Mouse (Mus musculus) T-helper 17 cell (primary cell): ENCODE measurements around the gene Lrrfip1.

Experiments used
- in situ Hi-C, 2 experiments: fragments of 300-600 bp; cut with MboI, MseI; formaldehyde crosslinking; loops; 1 replicate in 1 of 2; 2 replicates in 1 of 2; pipeline ENCODE4 v1.15.1; 2025; ENCODE audit warnings: high pct_unique_total_duplicates in 2 of 2

Gene Lrrfip1

DNA sequence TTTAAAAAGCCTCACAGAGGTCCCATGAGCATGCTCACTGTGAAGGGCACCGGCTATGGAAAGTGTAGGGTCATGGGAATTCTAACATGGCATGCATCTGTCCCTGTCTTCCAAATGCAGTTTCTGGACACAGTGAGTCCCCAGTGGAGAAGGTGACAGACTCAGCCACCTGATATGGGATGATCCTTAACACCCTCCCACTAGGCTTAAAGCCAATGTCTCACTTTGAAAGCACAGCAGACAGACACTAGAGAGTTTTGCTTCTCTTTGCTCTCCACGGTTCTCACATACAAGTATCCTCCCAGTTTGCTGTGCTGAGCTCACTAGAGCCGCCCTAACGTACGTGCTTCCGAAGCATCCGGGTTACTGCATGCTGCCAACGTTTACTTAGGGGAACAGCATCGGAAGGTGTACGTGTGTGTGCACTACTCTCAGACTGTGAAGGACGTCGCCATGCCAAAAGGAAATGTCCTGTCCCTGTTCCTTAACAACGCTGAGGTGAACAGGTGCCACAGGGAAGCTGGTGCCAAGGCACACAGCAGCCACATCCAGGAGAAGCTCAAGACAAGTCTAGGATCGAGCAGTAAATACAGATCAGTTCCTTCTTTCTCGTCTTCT, 104.9 kb downstream of the Lrrfip1 start:
- in situ Hi-C loops = loop anchor here in 1 of 2 experiments (5.0 kb wide), 1 partner anchor 126 kb away; no protein-coding TSS in a partner anchor

DNA sequence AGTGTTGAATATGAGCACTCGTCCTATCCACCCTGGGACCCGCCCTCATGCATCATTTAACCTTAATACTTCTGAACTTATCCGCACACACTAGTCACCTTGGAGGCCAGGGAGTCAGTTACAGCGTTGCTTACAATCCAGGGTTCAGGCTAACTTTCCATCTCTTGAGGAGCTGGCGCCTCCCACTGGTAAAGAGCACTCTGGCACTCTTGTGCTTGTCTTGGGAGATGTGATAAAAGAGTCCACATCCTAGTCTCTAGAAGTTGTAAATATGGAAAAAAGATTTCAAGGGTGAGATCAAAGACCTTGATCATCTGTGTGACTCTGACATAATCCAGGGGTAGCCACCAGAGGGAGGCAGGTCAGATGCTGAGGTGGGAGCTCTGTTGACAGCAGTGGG, 109.0 kb downstream of the Lrrfip1 start:
- in situ Hi-C loops = loop anchor here in 1 of 2 experiments (5.0 kb wide), 1 partner anchor 125 kb away; no protein-coding TSS in a partner anchor

DNA sequence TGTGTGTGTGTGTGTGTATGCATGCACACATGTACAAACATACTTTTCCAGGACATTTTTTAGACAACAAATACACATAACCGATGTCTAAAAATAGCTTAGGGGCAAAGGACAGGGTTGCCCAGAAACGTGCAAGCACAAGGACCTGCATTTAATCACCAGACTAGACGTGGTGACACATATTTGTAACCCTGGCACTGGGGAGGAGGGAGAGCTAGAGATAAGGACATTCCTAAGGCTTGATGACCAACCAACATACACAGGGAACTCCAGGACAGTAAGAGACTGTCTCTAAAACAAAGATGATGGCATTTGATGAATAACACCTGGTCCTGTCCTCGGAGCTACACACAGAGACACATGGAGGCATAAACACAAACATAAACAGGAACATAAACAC, 110.8 kb downstream of the Lrrfip1 start:
- in situ Hi-C loops = loop anchor here in 1 of 2 experiments (5.0 kb wide), 1 partner anchor 127 kb away; no protein-coding TSS in a partner anchor

DNA sequence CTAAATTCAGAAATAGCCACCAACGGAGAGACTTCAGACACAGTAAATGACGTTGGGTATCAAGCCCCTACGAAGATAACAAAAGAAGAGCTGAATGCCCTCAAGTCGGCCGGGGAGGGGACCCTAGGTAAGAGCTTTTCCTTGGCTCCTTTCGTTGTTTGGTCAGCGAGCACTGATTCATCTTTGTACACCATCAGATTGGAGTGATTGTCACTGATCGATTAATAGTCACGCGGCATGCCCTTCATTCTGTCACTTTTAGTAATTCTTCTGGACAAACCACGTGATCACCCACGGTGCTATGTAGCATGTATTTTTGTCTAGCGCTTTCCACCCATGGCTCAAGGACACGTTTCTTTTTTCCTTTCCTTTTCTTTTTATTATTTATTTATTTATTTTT, 113.6 kb downstream of the Lrrfip1 start:
- in situ Hi-C loops = loop anchor here in 1 of 2 experiments (10.0 kb wide), 1 partner anchor 867 kb away; no protein-coding TSS in a partner anchor

DNA sequence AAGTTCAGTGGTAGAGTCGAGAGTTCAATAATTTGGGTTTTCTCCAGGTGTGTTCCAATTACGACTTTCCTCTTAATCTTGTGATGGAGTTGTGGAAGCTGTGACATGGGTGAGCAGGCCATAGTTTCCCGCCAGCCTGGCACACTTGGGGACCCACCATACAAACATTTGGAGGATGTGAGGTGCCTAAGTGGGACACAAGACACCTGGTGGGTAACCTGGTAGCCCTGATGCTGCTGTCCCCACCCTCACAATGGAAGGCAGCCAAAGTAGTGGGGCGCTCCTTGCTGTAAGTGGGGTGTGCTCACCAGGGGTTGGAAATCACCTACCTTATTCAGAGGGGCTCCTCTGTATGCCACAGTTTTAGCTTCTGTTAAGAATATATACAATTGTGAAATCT, 114.1 kb downstream of the Lrrfip1 start:
- in situ Hi-C loops = loop anchor here in 1 of 2 experiments (10.0 kb wide), 1 partner anchor 868 kb away; no protein-coding TSS in a partner anchor

DNA sequence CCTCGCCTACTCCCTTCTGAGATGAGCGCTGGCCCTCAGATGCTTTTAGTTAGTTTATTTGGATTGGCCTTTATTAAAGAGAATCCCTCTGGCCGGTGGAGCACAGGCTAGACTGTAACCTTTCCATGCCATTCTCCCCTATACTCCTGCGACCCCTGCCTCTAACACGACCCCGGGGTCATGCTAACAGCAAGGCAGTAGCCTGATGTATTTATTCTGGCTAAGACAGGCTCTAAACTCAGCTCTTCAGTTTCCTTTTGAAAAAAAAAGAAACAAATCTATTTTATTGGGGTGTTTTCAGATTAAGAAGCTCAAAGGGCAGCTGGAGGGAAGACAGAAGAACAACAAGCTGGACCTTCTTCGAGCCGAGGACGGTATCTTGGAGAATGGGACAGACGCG, 123.6 kb downstream of the Lrrfip1 start:
- in situ Hi-C loops = loop anchor here in 1 of 2 experiments (5.0 kb wide), 1 partner anchor 85 kb away; no protein-coding TSS in a partner anchor

DNA sequence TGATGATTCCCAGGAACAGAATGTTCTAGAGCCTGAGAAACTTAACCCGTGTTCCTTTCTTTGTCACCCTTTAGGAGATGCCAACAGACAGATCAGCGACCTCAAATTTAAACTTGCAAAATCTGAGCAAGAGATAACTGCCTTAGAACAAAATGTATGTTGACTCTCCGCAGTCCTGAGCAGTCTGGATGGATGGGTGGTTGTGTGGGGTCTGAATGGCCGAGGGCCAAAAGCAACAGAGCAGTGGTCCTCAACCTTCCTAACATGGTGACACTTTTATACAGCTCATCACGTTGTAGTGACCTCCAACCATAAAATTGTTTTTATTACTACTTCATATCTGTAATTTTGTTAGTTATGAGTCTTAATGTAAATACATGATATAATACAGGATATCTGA, 124.5 kb downstream of the Lrrfip1 start:
- in situ Hi-C loops = loop anchor here in 1 of 2 experiments (5.0 kb wide), 1 partner anchor 84 kb away; no protein-coding TSS in a partner anchor

DNA sequence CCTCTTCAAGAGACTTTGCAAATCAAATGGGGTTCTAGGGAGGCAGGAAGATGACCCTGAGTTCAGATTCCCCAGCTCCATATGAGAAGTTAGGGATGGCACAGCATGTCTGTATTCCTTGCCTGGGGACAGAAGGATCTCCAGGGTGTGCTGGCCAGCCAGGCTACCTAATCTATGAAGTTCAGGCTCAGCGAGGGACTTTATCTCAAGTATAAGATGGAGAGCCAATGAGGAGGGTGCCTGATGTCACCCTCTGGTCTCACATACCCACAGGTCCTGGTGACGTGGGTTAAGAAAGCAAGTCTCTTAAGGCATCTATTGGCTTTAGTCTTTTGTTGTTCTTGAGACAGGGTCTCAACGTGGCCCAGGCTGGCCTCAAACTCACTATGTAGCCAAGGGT, 124.9 kb downstream of the Lrrfip1 start:
- in situ Hi-C loops = loop anchor here in 1 of 2 experiments (5.0 kb wide), 1 partner anchor 84 kb away; no protein-coding TSS in a partner anchor

DNA sequence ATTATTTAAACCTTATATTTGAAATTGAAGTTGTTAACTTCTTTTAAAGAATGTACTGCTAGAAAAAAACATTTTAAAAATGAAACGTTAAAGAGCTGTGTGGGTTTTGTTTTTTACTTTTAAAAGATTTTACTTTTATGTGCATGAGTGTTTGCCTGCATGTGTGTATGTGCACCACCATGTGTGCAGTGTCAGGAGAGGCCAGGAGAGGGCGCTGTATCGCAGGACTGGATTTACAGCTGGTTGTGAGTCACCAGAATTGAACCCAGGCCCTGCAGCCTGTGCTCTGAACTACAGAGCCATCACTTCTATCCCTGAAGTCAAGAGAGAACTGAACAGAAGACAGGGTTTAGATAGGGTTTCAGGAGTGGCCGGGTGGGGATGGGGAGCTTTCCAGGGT, 130.3 kb downstream of the Lrrfip1 start:
- in situ Hi-C loops = no loop called here

DNA sequence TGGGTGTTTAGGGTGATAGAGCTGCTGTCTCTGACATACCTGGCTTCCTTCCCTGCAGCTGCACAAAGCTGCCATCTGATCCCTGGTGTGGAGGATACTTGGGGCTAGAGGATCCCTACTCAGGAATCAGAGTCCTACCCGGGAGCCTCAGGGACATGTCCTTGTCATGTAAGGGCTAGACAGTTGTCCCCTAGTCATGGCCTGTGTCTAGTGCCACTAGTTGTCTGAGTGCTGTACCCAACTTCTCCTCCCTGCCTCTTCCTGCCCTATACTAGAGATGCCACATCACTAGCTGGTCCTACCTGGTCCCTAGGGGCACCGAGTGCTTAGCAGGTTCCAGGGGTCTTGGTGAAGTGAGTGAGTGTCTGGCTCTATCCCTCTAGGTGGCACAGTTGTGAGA, 138.5 kb downstream of the Lrrfip1 start:
- in situ Hi-C loops = no loop called here

DNA sequence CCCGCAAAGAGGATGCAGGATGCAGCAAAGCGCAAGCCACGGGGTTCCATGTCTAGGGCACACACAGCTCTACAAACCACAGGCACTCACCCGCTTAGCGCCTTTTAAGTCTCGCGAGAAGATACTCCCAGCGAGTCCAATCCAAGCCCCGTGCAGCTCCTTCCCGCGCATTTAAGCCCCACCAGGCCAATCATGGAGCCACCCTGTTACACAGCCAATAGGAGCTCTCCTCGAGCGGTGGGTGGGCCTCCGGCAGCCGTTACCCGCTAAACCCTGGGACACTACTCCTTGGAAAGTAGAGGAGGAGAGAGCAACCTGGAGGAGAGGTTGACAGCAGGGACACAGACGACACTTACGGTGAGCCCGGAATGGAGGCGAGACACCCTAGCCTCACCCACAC, 146.3 kb downstream of the Lrrfip1 start, which contains the start of gene Rbm44:
Rbm44 (plus strand) TSS at position 277 of the 400 bp plus-strand sequence.
- in situ Hi-C loops = no loop called here

DNA sequence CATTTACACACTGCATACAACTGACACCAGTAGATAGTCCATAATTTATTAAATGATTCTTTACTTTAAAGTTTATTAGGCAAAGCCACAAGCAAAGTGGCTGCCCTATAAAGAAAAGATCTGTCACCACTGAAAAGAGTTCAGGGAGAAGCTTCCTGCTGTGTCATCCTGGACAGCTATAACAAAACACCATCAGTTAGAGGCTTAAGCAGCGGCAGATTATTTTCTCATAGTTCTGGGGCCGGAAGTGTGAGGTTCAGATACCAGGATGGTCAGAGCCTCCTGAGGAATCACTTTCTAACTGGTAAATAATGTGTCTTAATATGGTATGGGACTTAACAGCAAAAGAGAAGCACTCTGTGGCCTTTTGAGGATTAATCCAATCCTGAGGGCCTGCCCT, 153.0 kb downstream of the Lrrfip1 start:
- in situ Hi-C loops = no loop called here

DNA sequence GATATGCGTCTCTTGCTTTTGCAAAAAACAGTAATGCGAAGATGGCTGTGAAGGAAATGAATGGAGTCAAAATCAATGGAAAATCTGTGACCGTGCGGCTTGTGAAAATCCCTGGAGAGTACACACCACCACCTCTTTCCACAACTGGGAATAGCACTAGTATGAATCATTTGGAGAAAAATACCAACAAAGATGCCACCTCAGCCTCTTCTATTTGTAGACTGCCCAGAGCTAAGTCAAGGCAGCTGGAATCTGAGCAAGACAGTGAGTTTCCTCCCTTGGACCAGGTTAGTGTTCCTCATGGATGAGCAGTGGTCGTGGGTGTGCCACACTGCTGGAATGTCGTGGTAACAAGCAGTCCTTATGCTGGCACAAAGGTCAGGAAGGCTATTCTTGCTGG, 168.3 kb downstream of the Lrrfip1 start:
- in situ Hi-C loops = no loop called here

DNA sequence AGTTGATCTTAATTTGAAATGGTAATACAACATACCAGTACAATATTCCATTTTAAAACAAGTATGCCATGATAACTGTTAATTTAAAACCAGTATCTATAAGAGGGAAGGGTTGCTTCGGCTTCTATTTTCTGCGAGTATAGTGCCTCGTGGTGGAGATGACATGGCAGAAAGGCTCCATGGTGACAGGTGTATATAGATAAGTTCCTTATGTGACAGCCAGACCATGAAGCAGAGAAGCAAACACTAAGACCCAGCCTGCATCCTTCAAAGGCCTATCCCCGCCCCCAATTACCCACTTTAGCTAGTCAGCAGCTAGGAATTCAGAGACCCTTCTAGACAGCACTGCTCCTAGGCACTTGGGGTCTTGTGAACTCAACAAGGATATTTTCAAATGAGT, 170.6 kb downstream of the Lrrfip1 start:
- in situ Hi-C loops = no loop called here

DNA sequence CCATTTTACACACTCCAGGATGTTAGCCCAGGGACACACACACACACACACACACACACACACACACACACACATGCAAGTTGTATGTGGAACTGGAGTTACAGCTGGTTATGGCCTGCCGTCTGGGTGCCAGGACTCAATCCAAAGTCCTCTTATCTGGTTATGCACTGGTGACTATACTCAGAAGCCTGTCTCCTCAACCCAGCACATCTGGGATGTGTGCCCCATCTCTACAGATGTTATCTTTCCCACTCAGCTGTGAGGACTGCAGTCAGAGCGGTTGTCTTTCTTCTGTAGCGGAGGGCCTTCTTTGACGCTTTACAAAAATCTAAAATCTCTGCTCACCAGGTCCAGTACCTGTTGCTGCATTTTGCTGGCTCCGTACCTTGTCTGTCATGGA, 176.3 kb downstream of the Lrrfip1 start:
- in situ Hi-C loops = loop anchor here in 1 of 2 experiments (5.0 kb wide), 1 partner anchor 38 kb away; no protein-coding TSS in a partner anchor

DNA sequence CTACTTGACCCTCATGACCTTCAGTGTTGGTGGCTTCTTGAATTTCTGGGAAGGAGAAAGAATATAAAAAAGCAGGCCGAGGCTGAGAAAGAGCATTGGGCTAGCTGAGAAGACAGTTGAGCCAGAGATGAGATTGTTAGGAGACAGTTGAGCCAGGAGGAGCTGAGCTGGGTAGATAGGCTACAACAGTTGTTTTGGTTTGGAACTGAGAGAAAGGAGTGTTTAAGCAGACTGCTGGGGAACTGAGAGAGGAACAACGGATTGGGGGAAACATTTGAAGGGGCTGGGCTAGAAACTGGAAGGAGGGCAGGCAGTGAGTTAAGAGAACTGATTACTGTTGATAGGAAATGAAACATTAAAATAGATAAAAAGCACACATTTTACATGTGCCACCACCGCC, 177.5 kb downstream of the Lrrfip1 start:
- in situ Hi-C loops = loop anchor here in 1 of 2 experiments (5.0 kb wide), 1 partner anchor 36 kb away; no protein-coding TSS in a partner anchor

DNA sequence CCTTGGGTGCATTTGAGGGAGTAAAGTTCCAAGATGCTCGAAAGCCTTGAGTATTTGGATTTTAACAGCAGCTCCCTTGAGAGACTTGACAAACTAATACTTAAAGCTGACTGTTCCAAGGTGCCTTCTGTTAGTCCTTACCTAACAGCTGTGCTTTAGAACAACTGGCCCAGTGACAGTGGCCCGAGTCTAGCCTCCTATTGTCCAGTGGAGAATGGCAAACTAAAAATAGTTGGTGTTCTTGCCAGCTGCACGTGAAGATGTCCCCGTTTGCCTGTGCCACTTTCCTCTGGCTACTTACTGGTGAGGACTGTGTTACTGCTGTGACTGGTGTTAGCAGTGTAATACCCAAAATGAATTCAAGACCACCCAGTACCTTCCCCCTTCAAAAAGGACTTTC, 178.3 kb downstream of the Lrrfip1 start:
- in situ Hi-C loops = loop anchor here in 1 of 2 experiments (5.0 kb wide), 1 partner anchor 35 kb away; no protein-coding TSS in a partner anchor
